Mouse (Mus musculus): ENCODE measurements around the gene Rasal3. TPM values are rescaled to one million over a fixed set of nuclear protein-coding genes. Genes with fewer than 3 reads are reported as not detected.
A peak's percentile ranks its signal among the peaks of the same experiment; 100 is the strongest.

The Rasal3 gene
- polyA plus RNA-seq (2014; fragmentation: Nextera tagmentation; extraction: Ambion mirVana): 0.52 and 0.70 TPM in 2 replicates

GRCm38 (mm10) chr17:32403417-32403816, at the start of gene Rasal3:
TSS of gene Rasal3 (minus strand) at chr17:32403583.
- no peak within 1 kb of the TSS for H3K4me2 ChIP-seq
- H3K36me3 ChIP-seq (ENCODE audit: control insufficient read depth, insufficient read depth, low read length): no peaks in the 10 kb centered on the region
- no peaks in the 10 kb centered on the region; the same call in 1 of the 2 replicates for H3K27me3 ChIP-seq (ENCODE audit: control insufficient read depth, insufficient read depth, low read length)
- H3K9me3 ChIP-seq (ENCODE audit: control insufficient read depth, low read length): no peaks in the 10 kb centered on the region
- H3K4me1 ChIP-seq (ENCODE audit: control insufficient read depth, insufficient read depth, low read length): no peaks in the 10 kb centered on the region
- 76% methylated on average over 8 of the region's 8 CpGs for WGBS
- no peak within 1 kb of the TSS for H3K27ac ChIP-seq (ENCODE audit: low read depth, low read length)
- H3K4me3 ChIP-seq (ENCODE audit: low read depth, low read length): no peak within 1 kb of the TSS
- ATAC-seq (ENCODE audit: low FRiP score) (no peak), DNase-seq (ENCODE audit: low spot score, missing footprints) (no peak)
- H3K9ac ChIP-seq (ENCODE audit: low read length): no peak within 1 kb of the TSS

GRCm38 (mm10) chr17:32452482-32452881, 49.1 kb upstream of the Rasal3 start, which contains the start of gene Cyp4f39:
TSS of gene Cyp4f39 (plus strand) at chr17:32452723.
- Histone ChIP-seq H3K9me3 (ENCODE audit: control insufficient read depth, low read length) (no peaks in the 10 kb centered on the region; the same call in 1 of the 2 replicates), H3K27ac (ENCODE audit: low read depth, low read length) (no peak within 1 kb of the TSS), H3K4me3 (ENCODE audit: low read depth, low read length) (peak within 1 kb of the TSS; percentile 27), H3K9ac (ENCODE audit: low read length) (peak within 1 kb of the TSS; percentile 37; the same call in 1 of the 2 replicates), H3K4me1 (ENCODE audit: control insufficient read depth, insufficient read depth, low read length) (peaks cover 5% of the 10 kb centered on the region; the same call in 1 of the 2 replicates), H3K36me3 (ENCODE audit: control insufficient read depth, insufficient read depth, low read length) (no peaks in the 10 kb centered on the region), H3K4me2 (peak within 1 kb of the TSS; percentile 58), H3K27me3 (ENCODE audit: control insufficient read depth, insufficient read depth, low read length) (no peaks in the 10 kb centered on the region)
- 0 out of 2 replicates have a peak, but pooled peaks have one; percentile 61 for ATAC-seq (ENCODE audit: low FRiP score)
- peak; percentile 93 for DNase-seq (ENCODE audit: low spot score, missing footprints)
- WGBS: under 1% methylated on average over 18 of the region's 19 CpGs

- H3K4me1 ChIP-seq (ENCODE audit: control insufficient read depth, insufficient read depth, low read length): peaks cover 5% of the 10 kb centered on the region; the same call in 1 of the 2 replicates
- DNase-seq (ENCODE audit: low spot score, missing footprints) (no peak), ATAC-seq (ENCODE audit: low FRiP score) (no peak)
- no peaks in the 10 kb centered on the region for H3K36me3 ChIP-seq (ENCODE audit: control insufficient read depth, insufficient read depth, low read length)
- no peak overlapping the region for H3K4me2 ChIP-seq
- H3K27me3 ChIP-seq (ENCODE audit: control insufficient read depth, insufficient read depth, low read length): no peaks in the 10 kb centered on the region
- no peak overlapping the region for H3K4me3 ChIP-seq (ENCODE audit: low read depth, low read length)
- H3K9ac ChIP-seq (ENCODE audit: low read length): no peak overlapping the region
- no peaks in the 10 kb centered on the region; the same call in 1 of the 2 replicates for H3K9me3 ChIP-seq (ENCODE audit: control insufficient read depth, low read length)
- 62% methylated on average over 2 of the region's 2 CpGs for WGBS
- H3K27ac ChIP-seq (ENCODE audit: low read depth, low read length): no peak overlapping the region
These were observed 47.6 kb upstream of the Rasal3 start for GRCm38 (mm10) chr17:32450844-32451537.

GRCm38 (mm10) chr17:32449042-32449441, 45.7 kb upstream of the Rasal3 start:
- no peak overlapping the region for H3K4me3 ChIP-seq (ENCODE audit: low read depth, low read length)
- H3K36me3 ChIP-seq (ENCODE audit: control insufficient read depth, insufficient read depth, low read length): no peaks in the 10 kb centered on the region
- H3K27ac ChIP-seq (ENCODE audit: low read depth, low read length): no peak overlapping the region
- peaks cover 5% of the 10 kb centered on the region; the same call in 1 of the 2 replicates for H3K4me1 ChIP-seq (ENCODE audit: control insufficient read depth, insufficient read depth, low read length)
- H3K9me3 ChIP-seq (ENCODE audit: control insufficient read depth, low read length): no peaks in the 10 kb centered on the region; the same call in 1 of the 2 replicates
- H3K9ac ChIP-seq (ENCODE audit: low read length): no peak overlapping the region
- no peak overlapping the region for H3K4me2 ChIP-seq
- DNase-seq (ENCODE audit: low spot score, missing footprints) (no peak), ATAC-seq (ENCODE audit: low FRiP score) (no peak)
- WGBS: 89% methylated on average over 1 of the region's 1 CpGs
- H3K27me3 ChIP-seq (ENCODE audit: control insufficient read depth, insufficient read depth, low read length): no peaks in the 10 kb centered on the region

- H3K9me3 ChIP-seq (ENCODE audit: control insufficient read depth, low read length): no peaks in the 10 kb centered on the region; the same call in 1 of the 2 replicates
- DNase-seq (ENCODE audit: low spot score, missing footprints) (no peak), ATAC-seq (ENCODE audit: low FRiP score) (no peak)
- no peak overlapping the region for H3K27ac ChIP-seq (ENCODE audit: low read depth, low read length)
- no peak overlapping the region for H3K9ac ChIP-seq (ENCODE audit: low read length)
- H3K27me3 ChIP-seq (ENCODE audit: control insufficient read depth, insufficient read depth, low read length): no peaks in the 10 kb centered on the region
- no peaks in the 10 kb centered on the region for H3K36me3 ChIP-seq (ENCODE audit: control insufficient read depth, insufficient read depth, low read length)
- no peak overlapping the region for H3K4me3 ChIP-seq (ENCODE audit: low read depth, low read length)
- no peak overlapping the region for H3K4me2 ChIP-seq
- 0 out of 2 replicates have a peak, but pooled peaks cover under 1% of the 10 kb centered on the region for H3K4me1 ChIP-seq (ENCODE audit: control insufficient read depth, insufficient read depth, low read length)
These were observed 43.8 kb upstream of the Rasal3 start for GRCm38 (mm10) chr17:32447195-32447594.

- no peak overlapping the region for H3K9ac ChIP-seq (ENCODE audit: low read length)
- H3K9me3 ChIP-seq (ENCODE audit: control insufficient read depth, low read length): no peaks in the 10 kb centered on the region; the same call in 1 of the 2 replicates
- no peak overlapping the region for H3K27ac ChIP-seq (ENCODE audit: low read depth, low read length)
- ATAC-seq (ENCODE audit: low FRiP score) (no peak), DNase-seq (ENCODE audit: low spot score, missing footprints) (no peak)
- no peak overlapping the region for H3K4me2 ChIP-seq
- 82% methylated on average over 5 of the region's 5 CpGs for WGBS
- H3K4me3 ChIP-seq (ENCODE audit: low read depth, low read length): no peak overlapping the region
- no peaks in the 10 kb centered on the region for H3K4me1 ChIP-seq (ENCODE audit: control insufficient read depth, insufficient read depth, low read length)
- no peaks in the 10 kb centered on the region for H3K36me3 ChIP-seq (ENCODE audit: control insufficient read depth, insufficient read depth, low read length)
- H3K27me3 ChIP-seq (ENCODE audit: control insufficient read depth, insufficient read depth, low read length): no peaks in the 10 kb centered on the region
These were observed 41.6 kb upstream of the Rasal3 start for GRCm38 (mm10) chr17:32445016-32445415.

- DNase-seq (ENCODE audit: low spot score, missing footprints): no peak
- no peak overlapping the region for H3K9ac ChIP-seq (ENCODE audit: low read length)
- no peak overlapping the region for H3K4me3 ChIP-seq (ENCODE audit: low read depth, low read length)
- no peaks in the 10 kb centered on the region for H3K4me1 ChIP-seq (ENCODE audit: control insufficient read depth, insufficient read depth, low read length)
- WGBS: 77% methylated on average over 6 of the region's 6 CpGs
- no peak overlapping the region for H3K27ac ChIP-seq (ENCODE audit: low read depth, low read length)
- no peaks in the 10 kb centered on the region for H3K27me3 ChIP-seq (ENCODE audit: control insufficient read depth, insufficient read depth, low read length)
- H3K4me2 ChIP-seq: no peak overlapping the region
- H3K9me3 ChIP-seq (ENCODE audit: control insufficient read depth, low read length): no peaks in the 10 kb centered on the region; the same call in 1 of the 2 replicates
- H3K36me3 ChIP-seq (ENCODE audit: control insufficient read depth, insufficient read depth, low read length): no peaks in the 10 kb centered on the region
- no peak for ATAC-seq (ENCODE audit: low FRiP score)
These were observed 39.9 kb upstream of the Rasal3 start for GRCm38 (mm10) chr17:32443245-32443644.

- H3K36me3 ChIP-seq (ENCODE audit: control insufficient read depth, insufficient read depth, low read length): no peaks in the 10 kb centered on the region
- H3K4me2 ChIP-seq: no peak overlapping the region
- no peak for ATAC-seq (ENCODE audit: low FRiP score)
- no peaks in the 10 kb centered on the region for H3K9me3 ChIP-seq (ENCODE audit: control insufficient read depth, low read length)
- 94% methylated on average over 4 of the region's 4 CpGs for WGBS
- no peaks in the 10 kb centered on the region for H3K4me1 ChIP-seq (ENCODE audit: control insufficient read depth, insufficient read depth, low read length)
- no peak overlapping the region for H3K9ac ChIP-seq (ENCODE audit: low read length)
- DNase-seq (ENCODE audit: low spot score, missing footprints): no peak
- H3K4me3 ChIP-seq (ENCODE audit: low read depth, low read length): no peak overlapping the region
- no peak overlapping the region for H3K27ac ChIP-seq (ENCODE audit: low read depth, low read length)
- H3K27me3 ChIP-seq (ENCODE audit: control insufficient read depth, insufficient read depth, low read length): no peaks in the 10 kb centered on the region
These were observed 33.7 kb upstream of the Rasal3 start for GRCm38 (mm10) chr17:32437106-32437505.

- no peak overlapping the region for H3K4me2 ChIP-seq
- H3K27me3 ChIP-seq (ENCODE audit: control insufficient read depth, insufficient read depth, low read length): no peaks in the 10 kb centered on the region
- H3K27ac ChIP-seq (ENCODE audit: low read depth, low read length): no peak overlapping the region
- ATAC-seq (ENCODE audit: low FRiP score): no peak
- DNase-seq (ENCODE audit: low spot score, missing footprints): no peak
- 74% methylated on average over 5 of the region's 5 CpGs for WGBS
- no peaks in the 10 kb centered on the region for H3K4me1 ChIP-seq (ENCODE audit: control insufficient read depth, insufficient read depth, low read length)
- H3K36me3 ChIP-seq (ENCODE audit: control insufficient read depth, insufficient read depth, low read length): no peaks in the 10 kb centered on the region
- H3K9ac ChIP-seq (ENCODE audit: low read length): no peak overlapping the region
- no peaks in the 10 kb centered on the region for H3K9me3 ChIP-seq (ENCODE audit: control insufficient read depth, low read length)
- H3K4me3 ChIP-seq (ENCODE audit: low read depth, low read length): no peak overlapping the region
These were observed 31.8 kb upstream of the Rasal3 start for GRCm38 (mm10) chr17:32435151-32435550.
